Mouse (Mus musculus): Measurements from ENCODE around the gene Marc1.

The Marc1 gene

DNA sequence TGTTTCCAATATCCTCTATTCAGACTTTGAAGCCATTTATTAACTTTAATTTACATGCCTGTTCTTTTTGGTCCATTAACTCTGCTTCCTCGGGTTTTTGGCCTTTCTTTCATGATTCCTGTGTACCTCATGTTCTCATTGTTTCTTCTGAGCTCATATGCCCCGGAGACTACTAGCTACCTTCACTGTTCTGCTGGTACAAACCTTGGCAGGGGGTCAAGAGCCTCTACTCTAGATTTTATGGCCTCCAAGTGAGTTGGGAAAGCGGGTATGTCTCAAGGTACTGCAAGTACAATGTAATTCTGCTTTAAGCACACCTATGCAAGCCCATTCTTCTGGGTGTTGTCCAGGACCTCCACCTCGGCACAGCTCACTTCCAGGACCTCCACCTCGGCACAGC, 48.2 kb downstream of the Marc1 start:
- DNase-seq (ENCODE audit: low spot score), result no peak

DNA sequence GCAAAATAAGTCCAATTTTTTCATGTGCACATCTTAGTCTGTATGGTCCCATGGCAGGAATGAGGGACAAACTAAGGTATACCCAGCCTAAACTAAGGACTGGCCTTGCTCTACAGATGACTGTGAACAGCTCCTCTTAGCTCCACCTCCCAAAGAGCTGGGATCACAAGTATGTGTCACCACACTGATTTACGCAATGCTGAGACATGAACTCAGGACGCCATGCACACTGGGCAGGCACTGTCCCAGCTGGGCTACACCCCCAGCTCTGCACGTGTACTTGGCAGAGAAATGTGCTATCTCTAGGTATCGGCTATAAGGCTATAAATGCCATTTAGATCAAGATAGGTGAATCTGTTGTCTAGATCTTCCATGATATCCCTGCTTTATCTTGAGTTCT, 49.1 kb downstream of the Marc1 start:
- no peak for DNase-seq (ENCODE audit: low spot score)

DNA sequence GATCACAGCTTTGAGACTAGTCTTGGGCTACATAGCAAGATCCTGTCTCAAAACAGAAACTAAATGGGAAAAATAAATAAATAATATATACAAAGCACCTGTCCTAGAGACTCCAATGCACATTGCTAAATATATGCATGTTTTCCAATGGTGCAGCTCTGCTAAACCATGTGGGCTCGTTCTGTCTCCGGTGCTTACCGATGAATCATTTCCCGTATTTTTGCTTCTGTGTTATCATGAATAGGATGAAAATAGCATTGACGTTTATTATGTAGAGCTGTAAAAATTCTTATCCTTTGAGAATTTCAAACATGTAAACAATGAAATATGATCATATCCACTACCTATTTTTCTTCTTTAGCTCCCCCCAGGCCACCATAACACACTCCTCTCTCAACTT, 58.4 kb downstream of the Marc1 start:
- no peak for DNase-seq (ENCODE audit: low spot score)

DNA sequence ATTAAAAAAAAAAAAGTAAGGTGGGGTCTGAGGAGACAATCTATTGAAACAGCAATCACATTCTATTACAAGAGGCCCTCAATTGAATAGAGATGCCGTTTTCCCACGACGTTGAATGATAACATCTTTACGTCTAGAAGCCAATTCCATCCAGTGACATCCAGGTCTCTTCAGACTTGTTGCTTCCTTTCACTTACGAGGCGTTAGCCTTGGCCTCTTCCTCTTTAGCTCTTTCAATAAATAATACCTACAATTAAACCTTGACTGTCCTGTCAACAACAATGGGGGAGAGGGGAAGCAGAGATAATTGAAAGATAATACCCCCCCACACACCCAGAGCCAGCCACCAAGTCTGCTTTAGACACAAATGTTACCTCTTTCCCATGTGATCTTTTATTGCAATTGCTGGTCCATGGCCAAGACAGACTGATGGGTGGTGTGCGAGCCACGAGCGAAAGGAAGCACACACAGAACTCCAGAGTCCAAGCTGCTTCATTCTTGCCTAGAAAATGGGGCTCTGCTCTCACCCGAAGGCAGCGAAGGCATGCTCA, 60.9 kb downstream of the Marc1 start:
- DNase-seq (ENCODE audit: low spot score), result no peak

DNA sequence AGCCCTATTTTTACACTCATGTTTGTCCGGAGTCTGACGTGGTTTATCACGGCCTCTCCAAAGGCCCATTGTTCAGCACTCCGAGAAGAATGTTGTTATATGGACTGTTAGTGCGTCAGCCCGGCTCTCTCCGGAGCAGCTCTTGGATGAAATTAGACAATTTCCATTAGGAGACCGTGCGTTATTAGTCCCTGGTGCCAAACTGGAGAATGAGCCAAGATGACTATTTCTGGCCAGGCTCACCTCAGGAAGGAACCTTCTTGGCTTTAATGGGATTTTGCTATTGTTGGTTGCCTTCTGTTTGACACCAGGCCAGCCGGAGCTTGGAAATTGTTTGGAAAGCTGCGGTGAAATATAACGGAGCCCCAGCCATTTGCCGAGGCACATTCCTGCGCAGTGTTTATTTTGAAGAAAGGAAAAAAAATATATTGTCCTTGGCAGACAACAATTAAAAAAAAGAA, 62.4 kb downstream of the Marc1 start:
- DNase-seq (ENCODE audit: low spot score), result no peak

DNA sequence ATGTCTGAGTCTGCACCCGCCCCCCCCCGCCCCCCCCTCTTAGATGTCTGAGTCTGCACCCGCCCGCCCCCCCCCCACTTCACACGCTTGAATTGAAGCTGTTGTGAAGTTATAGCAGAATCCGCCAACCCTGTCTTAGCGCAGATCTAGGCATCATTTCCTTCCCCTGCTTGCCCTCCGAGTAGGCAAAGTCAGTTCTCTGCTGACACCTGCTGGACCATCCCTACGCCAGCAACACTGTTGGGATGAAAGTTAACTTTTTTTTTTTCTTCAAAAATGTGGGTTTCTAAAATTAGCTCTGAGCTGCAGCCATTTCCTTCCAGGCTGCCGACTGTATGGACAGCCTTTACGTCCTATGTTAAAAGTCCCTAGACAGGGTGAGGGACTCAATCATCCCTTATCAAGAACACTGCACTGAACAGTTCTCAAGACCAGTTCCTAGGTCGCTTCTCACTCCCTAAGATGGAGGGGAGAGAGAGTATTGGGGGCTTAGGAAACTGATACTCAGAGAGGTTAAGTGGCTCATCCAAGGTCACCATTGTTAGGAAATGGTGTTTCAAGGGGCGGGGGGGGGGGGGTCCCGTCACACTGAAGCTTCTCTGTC, 73.1 kb downstream of the Marc1 start:
- DNase-seq (ENCODE audit: low spot score), result peak; percentile 43

DNA sequence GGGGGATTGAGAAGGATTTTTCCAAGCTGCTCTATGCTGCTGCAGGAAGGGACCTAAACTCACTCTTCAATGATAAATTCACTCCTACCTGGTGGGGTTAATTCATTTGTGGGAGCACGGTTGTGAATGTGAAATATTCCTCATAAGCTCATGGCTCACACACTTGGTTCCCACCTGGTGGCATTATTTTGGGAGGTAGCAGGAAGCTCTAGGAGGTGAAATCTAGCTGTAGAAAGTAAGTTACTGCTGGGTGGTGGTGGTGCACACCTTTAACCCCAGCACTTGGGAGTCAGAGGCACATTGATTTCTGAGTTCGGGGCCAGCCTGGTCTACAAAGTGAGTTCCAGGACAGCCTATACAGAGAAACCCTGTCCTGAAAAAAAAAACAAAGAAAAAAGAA, 73.9 kb downstream of the Marc1 start:
- DNase-seq (ENCODE audit: low spot score), result no peak

Data from ovary, postnatal 36 days (tissue).